7 mouse cellular contexts compared by ENCODE assay signal in the genomic region with DNA sequence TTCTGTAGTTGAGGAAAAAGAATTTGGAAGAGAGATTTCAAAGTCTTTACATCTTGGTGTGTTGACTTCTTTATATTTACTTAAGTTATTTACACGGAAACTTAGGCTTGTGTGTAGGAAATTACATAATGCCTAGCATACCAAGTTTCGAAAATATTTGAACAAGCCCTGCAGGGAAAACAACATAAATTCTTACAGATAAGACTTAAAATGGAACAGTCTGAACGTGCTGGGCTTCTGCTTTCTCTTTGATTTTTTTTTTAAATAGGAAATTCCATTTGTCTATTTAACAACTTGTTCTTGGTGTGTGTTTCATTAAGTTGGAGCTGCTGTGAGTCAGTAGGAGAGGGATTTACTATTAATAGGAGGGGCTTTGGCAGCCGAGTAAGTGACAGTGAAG. TPM values are rescaled to one million over a fixed set of nuclear protein-coding genes. Genes with fewer than 3 reads are reported as not detected.
DNase-seq lines count a peak whose midpoint lies in the region; ATAC-seq and TF ChIP-seq lines count a peak whose summit lies in the region.

No protein-coding gene starts in this region.

- ATAC-seq in heart, embryonic 15.5 days (replicated peaks; ENCODE audit: insufficient number of reproducible peaks, insufficient read depth, low FRiP score, low read depth), result no peak
- ATAC-seq in liver, postnatal 0 days, result no peak

- no peaks in the 10 kb centered on the region for H3K27me3 ChIP-seq in thymus, adult 2 months (ENCODE audit: control insufficient read depth, insufficient read depth, low read length)
- H3K27me3 ChIP-seq in heart, embryonic 15.5 days, result no peaks in the 10 kb centered on the region
- H3K27me3 ChIP-seq in liver, postnatal 0 days (ENCODE audit: insufficient read depth, low read length), result no peaks in the 10 kb centered on the region

- no peak for TF ChIP-seq EP300 in liver, postnatal 0 days (IDR thresholded peaks at IDR 0.05; ENCODE audit: low read depth)

- 2% methylated on average over 4 of the region's 4 CpGs for WGBS in thymus, adult 2 months
- 15% methylated on average over 4 of the region's 4 CpGs for WGBS in heart, embryonic 15.5 days
- WGBS in liver, postnatal 0 days (ENCODE audit: insufficient replicate concordance), result 14% methylated on average over 4 of the region's 4 CpGs

- no peak for TF ChIP-seq POLR2A in thymus, adult 2 months (IDR thresholded peaks at IDR 0.05; ENCODE audit: control insufficient read depth, extremely low read depth, insufficient read depth, low read length, poor library complexity)

- no peaks in the 10 kb centered on the region for H3K36me3 ChIP-seq in thymus, adult 2 months (ENCODE audit: control insufficient read depth, insufficient read depth, low read length)
- H3K36me3 ChIP-seq in heart, embryonic 15.5 days, result no peaks in the 10 kb centered on the region
- no peaks in the 10 kb centered on the region for H3K36me3 ChIP-seq in liver, postnatal 0 days (replicated peaks; ENCODE audit: insufficient read depth, low read length)

- peak overlapping the region; percentile 56 for H3K4me2 ChIP-seq in heart, embryonic 15.5 days
- peak overlapping the region; percentile 72 for H3K4me2 ChIP-seq in liver, postnatal 0 days (ENCODE audit: low read depth, low read length)

- no peaks in the 10 kb centered on the region for H3K9me3 ChIP-seq in heart, embryonic 15.5 days (replicated peaks)
- no peaks in the 10 kb centered on the region for H3K9me3 ChIP-seq in liver, postnatal 0 days (ENCODE audit: low read length)

- no peak for TF ChIP-seq CTCF in thymus, adult 2 months (IDR thresholded peaks at IDR 0.05; ENCODE audit: borderline replicate concordance, control insufficient read depth, extremely low read depth, insufficient read depth, low read length, poor library complexity)
- TF ChIP-seq CTCF in liver, postnatal 0 days (IDR thresholded peaks at IDR 0.05; ENCODE audit: low read depth), result no peak

- DNase-seq in thymus, adult 2 months, result no peak
- DNase-seq in thymus, postnatal 14 days, result no peak
- DNase-seq in liver, postnatal 0 days, result no peak
- no peak for DNase-seq in urinary bladder, postnatal 10 days (ENCODE audit: low spot score)
- no peak for DNase-seq in layer of hippocampus, postnatal 10 days (ENCODE audit: low spot score in 2 of 2)
- DNase-seq in thymus, postnatal 36 days, result no peak

- peaks cover 10% of the 10 kb centered on the region for H3K4me1 ChIP-seq in thymus, adult 2 months (replicated peaks; ENCODE audit: control insufficient read depth, insufficient read depth, low read length)
- H3K4me1 ChIP-seq in heart, embryonic 15.5 days (replicated peaks), result peaks cover 2% of the 10 kb centered on the region
- 0 out of 2 replicates have a peak, but pooled peaks cover under 1% of the 10 kb centered on the region for H3K4me1 ChIP-seq in liver, postnatal 0 days (ENCODE audit: insufficient read depth)

- no peak overlapping the region for H3K27ac ChIP-seq in thymus, adult 2 months (ENCODE audit: control insufficient read depth, insufficient read depth, low read length)
- H3K27ac ChIP-seq in heart, embryonic 15.5 days, result peak overlapping the region; percentile 99; the same call in 1 of the 2 replicates
- peak overlapping the region; percentile 100 for H3K27ac ChIP-seq in liver, postnatal 0 days (ENCODE audit: low read depth)

- no peak overlapping the region for H3K9ac ChIP-seq in heart, embryonic 15.5 days
- peak overlapping the region; percentile 75 for H3K9ac ChIP-seq in liver, postnatal 0 days (replicated peaks)

- H3K4me3 ChIP-seq in thymus, adult 2 months (ENCODE audit: control insufficient read depth, insufficient read depth, low read length), result peak overlapping the region; percentile 16; the same call in 1 of the 2 replicates
- H3K4me3 ChIP-seq in heart, embryonic 15.5 days, result peak overlapping the region; percentile 69
- H3K4me3 ChIP-seq in liver, postnatal 0 days (ENCODE audit: low read depth, low read length), result peak overlapping the region; percentile 77

RNA-seq across cellular contexts. Expression of a gene that starts 3.9 kb away (rescaled TPM):
- polyA plus RNA-seq in thymus, adult 2 months (2012; rRNA removed), result 19.9 and 23.0 TPM in 2 replicates
- polyA plus RNA-seq in heart, embryonic 15.5 days (2015; fragmentation: Nextera tagmentation; extraction: Ambion mirVana), result 27.7 and 28.2 TPM in 2 replicates
- 14.2 and 16.9 TPM in 2 replicates for polyA plus RNA-seq in liver, postnatal 0 days (2015; fragmentation: Nextera tagmentation; extraction: Ambion mirVana)
- total RNA-seq in layer of hippocampus, postnatal 10 days (2021), result 10 to 100 TPM; 46.1 to 50.1 TPM

Comparison
In these comparisons a context has a peak if more than half of its experiments do, and no peak if none do; other contexts are left out.
1. H3K4me3 ChIP-seq: peak in every context shown above with its lines; median percentile 77 in liver, postnatal 0 days; 69 in heart, embryonic 15.5 days; 16 in thymus, adult 2 months.